Mouse (Mus musculus): ENCODE data around the gene Nxph4. TPM values are rescaled to one million over a fixed set of nuclear protein-coding genes. Genes with fewer than 3 reads are reported as not detected.

The Nxph4 gene
- under 1 TPM; 0.83 to 0.97 TPM for total RNA-seq (2021)

- DNase-seq: peak; percentile 32
Measured at GRCm38 (mm10) chr10:127534036-127534928, at the start of gene Nxph4. Nxph4 (minus strand) TSS chr10:127534559.

- DNase-seq: no peak
Measured at GRCm38 (mm10) chr10:127583649-127584048, 49.3 kb upstream of the Nxph4 start.

GRCm38 (mm10) chr10:127581291-127581690 lies 46.9 kb upstream of the Nxph4 start:
- DNase-seq: no peak

GRCm38 (mm10) chr10:127577982-127578381 lies 43.6 kb upstream of the Nxph4 start:
- DNase-seq: no peak

- no peak for DNase-seq
Measured at GRCm38 (mm10) chr10:127577156-127577555, 42.8 kb upstream of the Nxph4 start.

GRCm38 (mm10) chr10:127576381-127576961 lies 42.1 kb upstream of the Nxph4 start:
- DNase-seq: peak; percentile 82

GRCm38 (mm10) chr10:127575741-127576140 lies 41.4 kb upstream of the Nxph4 start:
- DNase-seq: no peak

GRCm38 (mm10) chr10:127572281-127572680 lies 37.9 kb upstream of the Nxph4 start:
- DNase-seq: no peak

- no peak for DNase-seq
Measured at GRCm38 (mm10) chr10:127570937-127571641, 36.7 kb upstream of the Nxph4 start.

GRCm38 (mm10) chr10:127570384-127570783 lies 36.0 kb upstream of the Nxph4 start:
- no peak for DNase-seq

GRCm38 (mm10) chr10:127569450-127569849 lies 35.1 kb upstream of the Nxph4 start:
- peak; percentile 89 for DNase-seq

- DNase-seq: no peak
Measured at GRCm38 (mm10) chr10:127566553-127567326, 32.4 kb upstream of the Nxph4 start.

- peak; percentile 50 for DNase-seq
Measured at GRCm38 (mm10) chr10:127564301-127564700, 29.9 kb upstream of the Nxph4 start.

GRCm38 (mm10) chr10:127563840-127564239 lies 29.5 kb upstream of the Nxph4 start:
- DNase-seq: no peak

- DNase-seq: no peak
Measured at GRCm38 (mm10) chr10:127561145-127561544, 26.8 kb upstream of the Nxph4 start.

- no peak for DNase-seq
Measured at GRCm38 (mm10) chr10:127557397-127557796, 23.0 kb upstream of the Nxph4 start.

- peak; percentile 45 for DNase-seq
Measured at GRCm38 (mm10) chr10:127555703-127556102, 21.3 kb upstream of the Nxph4 start.

GRCm38 (mm10) chr10:127549892-127550291 lies 15.5 kb upstream of the Nxph4 start:
- DNase-seq: no peak

- no peak for DNase-seq
Measured at GRCm38 (mm10) chr10:127548236-127548635, 13.9 kb upstream of the Nxph4 start.

GRCm38 (mm10) chr10:127546505-127546904 lies 12.1 kb upstream of the Nxph4 start:
- no peak for DNase-seq

- no peak for DNase-seq
Measured at GRCm38 (mm10) chr10:127544375-127544774, 10.0 kb upstream of the Nxph4 start.

- DNase-seq: no peak
Measured at GRCm38 (mm10) chr10:127543916-127544315, 9.6 kb upstream of the Nxph4 start.

All from heart, postnatal 4 days (tissue).